Mouse (Mus musculus) urinary bladder, adult 18-20 months (tissue): ENCODE data around the gene Inca1.

Source experiments
- DNase-seq, 2 experiments: peaks; one replicate each; pipeline ENCODE4 v3.0.0; 2022; ENCODE audit warnings: low spot score in 2 of 2, mixed read lengths in 2 of 2

The Inca1 gene

GRCm38 (mm10) chr11:70699722-70700556 is at the start of gene Inca1, which contains the start of gene Kif1c:
Inca1 (minus strand) TSS chr11:70700155.
Kif1c (plus strand) TSS chr11:70700548.
- peak; percentile 91 to 98 for DNase-seq

- DNase-seq: peak in 1 of 2 experiments; percentile 64
Measured at GRCm38 (mm10) chr11:70747876-70748545, 48.1 kb upstream of the Inca1 start.

GRCm38 (mm10) chr11:70745636-70746035 is 45.7 kb upstream of the Inca1 start:
- DNase-seq: no peak

- DNase-seq: no peak
Measured at GRCm38 (mm10) chr11:70742581-70743459, 42.9 kb upstream of the Inca1 start.

- DNase-seq: no peak
Measured at GRCm38 (mm10) chr11:70742117-70742516, 42.2 kb upstream of the Inca1 start.

GRCm38 (mm10) chr11:70741603-70742002 is 41.6 kb upstream of the Inca1 start:
- DNase-seq: no peak

GRCm38 (mm10) chr11:70737749-70738148 is 37.8 kb upstream of the Inca1 start:
- DNase-seq: no peak

- DNase-seq: no peak
Measured at GRCm38 (mm10) chr11:70733256-70733655, 33.3 kb upstream of the Inca1 start.

GRCm38 (mm10) chr11:70731178-70731577 is 31.2 kb upstream of the Inca1 start:
- DNase-seq: no peak

- DNase-seq: no peak
Measured at GRCm38 (mm10) chr11:70730427-70731038, 30.6 kb upstream of the Inca1 start.

GRCm38 (mm10) chr11:70727385-70727784 is 27.4 kb upstream of the Inca1 start:
- DNase-seq: no peak

GRCm38 (mm10) chr11:70726585-70726984 is 26.6 kb upstream of the Inca1 start:
- no peak for DNase-seq

- DNase-seq: no peak
Measured at GRCm38 (mm10) chr11:70724706-70725105, 24.8 kb upstream of the Inca1 start.

- no peak for DNase-seq
Measured at GRCm38 (mm10) chr11:70721072-70721471, 21.1 kb upstream of the Inca1 start.

GRCm38 (mm10) chr11:70720567-70720966 is 20.6 kb upstream of the Inca1 start:
- no peak for DNase-seq

GRCm38 (mm10) chr11:70718481-70718880 is 18.5 kb upstream of the Inca1 start:
- no peak for DNase-seq

- DNase-seq: no peak
Measured at GRCm38 (mm10) chr11:70715832-70716231, 15.9 kb upstream of the Inca1 start.

- no peak for DNase-seq
Measured at GRCm38 (mm10) chr11:70713222-70713621, 13.3 kb upstream of the Inca1 start.

GRCm38 (mm10) chr11:70711026-70711425 is 11.1 kb upstream of the Inca1 start:
- no peak for DNase-seq

GRCm38 (mm10) chr11:70706127-70706526 is 6.2 kb upstream of the Inca1 start:
- no peak for DNase-seq

- DNase-seq: no peak
Measured at GRCm38 (mm10) chr11:70702781-70703180, 2.8 kb upstream of the Inca1 start.
